Mouse (Mus musculus): ENCODE data around the gene Impg1.

DNA sequence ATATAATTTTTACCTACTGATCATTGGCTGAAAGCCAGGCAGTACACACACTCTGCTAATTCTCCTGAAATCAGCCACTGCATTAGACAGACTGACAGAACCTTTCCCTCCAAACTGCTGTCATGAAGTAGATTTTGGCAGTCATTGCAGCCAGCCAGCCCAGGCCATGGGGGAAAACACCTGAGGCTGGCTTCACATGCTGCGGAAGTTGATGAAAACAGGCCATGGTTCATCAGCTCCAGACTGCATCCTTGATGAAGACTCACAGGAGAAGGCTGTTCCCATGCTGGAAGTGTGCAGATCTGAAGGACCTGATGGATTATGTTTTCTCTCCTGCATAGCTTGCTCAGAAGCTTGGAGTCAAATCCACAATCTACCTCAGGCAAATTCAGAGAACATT lies 91.2 kb downstream of the Impg1 start:
- TF ChIP-seq CTCF (conservative IDR thresholded peaks at IDR 0.05; ENCODE audit: low read length) = no peak
- no peak for TF ChIP-seq POU5F1 (IDR thresholded peaks at IDR 0.05; ENCODE audit: borderline replicate concordance, low read length)
- TF ChIP-seq NANOG (IDR thresholded peaks at IDR 0.05; ENCODE audit: borderline replicate concordance, low read length) = no peak
